Mouse (Mus musculus) intestine, embryonic 15.5 days (tissue): ENCODE measurements around the gene Fxyd6. TPM values are rescaled to one million over a fixed set of nuclear protein-coding genes. Genes with fewer than 3 reads are reported as not detected.
A peak's percentile ranks its signal among the peaks of the same experiment; 100 is the strongest.

Experiments used
- ATAC-seq: fragments of 200-750 bp; cut with Nextera tagmentation; 2 replicates; pipeline ENCODE4 v1.8.0; 2017; ENCODE audit warnings: moderate TSS enrichment, moderate library complexity
- H3K27ac ChIP-seq: fragments of 300-500 bp; sonication (generic); 2 replicates; pipeline ENCODE4 v1.5.1; 2015; ENCODE audit warnings: mild to moderate bottlenecking, inconsistent platforms
- H3K27me3 ChIP-seq: fragments of 300-500 bp; sonication (generic); replicated peaks from 2 replicates; pipeline ENCODE4 v1.6.1; 2015; ENCODE audit warnings: inconsistent platforms
- H3K36me3 ChIP-seq: fragments of 300-500 bp; sonication (generic); 2 replicates; pipeline ENCODE4 v1.6.1; 2015; ENCODE audit warnings: inconsistent platforms
- H3K4me1 ChIP-seq: fragments of 300-500 bp; sonication (generic); replicated peaks from 2 replicates; pipeline ENCODE4 v1.6.1; 2015; ENCODE audit warnings: inconsistent platforms
- H3K4me2 ChIP-seq: fragments of 300-500 bp; sonication (generic); replicated peaks from 2 replicates; pipeline ENCODE4 v1.6.1; 2015; ENCODE audit warnings: mild to moderate bottlenecking, inconsistent platforms
- H3K4me3 ChIP-seq: fragments of 300-500 bp; sonication (generic); replicated peaks from 2 replicates; pipeline ENCODE4 v1.5.1; 2015; ENCODE audit warnings: inconsistent platforms
- H3K9ac ChIP-seq: fragments of 300-500 bp; sonication (generic); 2 replicates; pipeline ENCODE4 v1.6.1; 2015; ENCODE audit warnings: inconsistent platforms
- H3K9me3 ChIP-seq: fragments of 300-500 bp; sonication (generic); 2 replicates; pipeline ENCODE4 v1.6.1; 2016; ENCODE audit warnings: inconsistent platforms
- WGBS: fragments of 180-500 bp; shearing (Covaris S2); methylation state at CpG from one replicate; pipeline ENCODE4 v1.1.7; 2015; 5-methylcytosine and 5-hydroxymethylcytosine counted together
- polyA plus RNA-seq: library from polyadenylated mRNA; unstranded; fragments of >200 nt; fragmentation: Nextera tagmentation; extraction: Ambion mirVana; gene quantifications from 2 replicates; pipeline ENCODE4 v1.2.1, GENCODE M21; 2015

The Fxyd6 gene
- polyA plus RNA-seq, 1 experiment from 2014 or later = 77.2 TPM

DNA sequence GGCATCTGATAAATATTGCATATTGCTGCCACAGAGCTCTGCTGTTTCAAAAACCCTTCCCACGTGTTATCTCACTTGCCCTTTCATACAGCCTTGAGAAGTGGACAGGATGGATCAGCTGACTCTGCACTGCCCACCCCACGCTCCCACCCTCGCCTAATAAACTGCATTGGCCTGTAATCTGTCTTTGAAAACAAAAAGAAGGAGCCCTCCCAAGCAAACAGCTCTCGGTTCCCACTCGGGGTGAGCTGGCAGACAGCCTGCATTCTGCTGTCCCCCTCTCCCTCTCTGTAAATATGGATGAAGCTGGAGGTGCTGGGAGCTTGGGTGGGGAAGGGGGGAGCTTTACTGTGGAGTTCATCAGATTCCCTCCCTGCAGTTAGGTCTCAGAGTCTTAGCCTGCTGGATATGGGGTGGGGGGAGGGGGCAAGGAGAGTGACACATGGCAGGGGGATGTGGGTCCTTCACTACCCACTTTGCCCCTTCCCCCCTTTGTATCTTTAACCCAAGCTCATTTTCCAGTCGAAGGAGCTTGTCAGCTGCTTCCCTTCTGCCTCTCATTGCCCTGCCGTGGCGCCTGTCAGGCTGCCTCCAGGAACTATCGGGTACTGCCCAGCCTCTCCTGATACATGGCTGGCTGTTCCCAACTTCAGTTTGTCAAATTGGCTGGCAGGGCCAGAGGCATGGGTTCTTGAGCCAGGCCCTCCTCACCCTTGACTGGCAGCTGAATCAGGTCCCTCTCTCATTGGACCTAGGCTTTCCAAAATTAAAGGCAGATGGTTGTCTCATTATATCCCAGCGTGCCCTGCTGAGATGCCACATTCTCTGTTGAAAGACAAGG, 10.6 kb downstream of the Fxyd6 start:
- Histone ChIP-seq H3K4me3 (no peak overlapping the region), H3K9ac (no peak overlapping the region), H3K36me3 (no peaks in the 10 kb centered on the region), H3K4me1 (no peaks in the 10 kb centered on the region), H3K27ac (no peak overlapping the region), H3K4me2 (no peak overlapping the region), H3K27me3 (no peaks in the 10 kb centered on the region), H3K9me3 (no peaks in the 10 kb centered on the region)
- no peak for ATAC-seq
- WGBS = 55% methylated on average over 10 of the region's 10 CpGs

DNA sequence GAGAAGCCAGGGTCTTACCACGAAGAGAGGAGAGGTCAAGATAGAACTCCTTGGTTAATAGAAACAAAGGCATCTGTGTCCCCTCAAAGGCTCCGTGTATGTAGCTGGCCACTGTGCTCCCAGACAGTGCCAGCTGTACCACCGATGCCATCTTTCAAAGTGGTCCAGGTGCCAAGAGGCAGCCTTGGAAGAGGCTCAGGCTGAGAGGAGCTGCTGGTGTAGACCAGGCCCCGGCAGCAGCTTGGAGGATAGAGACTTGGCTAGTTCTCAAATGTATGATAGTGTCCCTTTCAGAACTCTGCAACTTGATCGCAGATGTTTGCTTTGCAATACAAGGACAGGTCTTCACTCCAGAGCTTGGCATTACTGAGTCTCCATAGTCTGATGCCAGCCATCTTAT, 12.4 kb downstream of the Fxyd6 start:
- H3K4me2 ChIP-seq = no peak overlapping the region
- no peaks in the 10 kb centered on the region for H3K9me3 ChIP-seq
- H3K4me3 ChIP-seq = no peak overlapping the region
- no peaks in the 10 kb centered on the region for H3K36me3 ChIP-seq
- WGBS = 71% methylated on average over 5 of the region's 5 CpGs
- H3K27me3 ChIP-seq = no peaks in the 10 kb centered on the region
- no peaks in the 10 kb centered on the region for H3K4me1 ChIP-seq
- H3K9ac ChIP-seq = no peak overlapping the region
- no peak overlapping the region for H3K27ac ChIP-seq
- ATAC-seq = no peak

DNA sequence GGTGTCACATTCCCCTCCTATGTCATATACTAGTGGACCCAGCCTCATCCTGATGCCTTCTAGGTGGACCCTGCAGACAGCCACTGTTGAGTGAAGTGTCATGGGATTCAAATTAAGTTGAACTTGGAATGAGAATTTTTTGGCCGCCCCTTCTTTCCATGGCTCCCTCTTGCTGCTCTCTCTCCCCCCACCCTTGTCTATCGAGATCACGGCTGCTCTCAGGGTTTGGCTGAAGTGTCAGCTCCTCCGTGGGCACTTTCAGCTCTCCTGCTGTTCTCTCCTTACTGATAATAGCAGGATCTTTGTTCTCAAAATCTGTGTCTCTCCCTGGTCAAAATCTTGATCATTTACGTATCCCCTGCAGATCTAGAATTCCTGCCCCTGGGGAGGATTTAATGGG, 12.8 kb downstream of the Fxyd6 start:
- WGBS = 83% methylated on average over 5 of the region's 5 CpGs
- Histone ChIP-seq H3K27ac (no peak overlapping the region), H3K9me3 (no peaks in the 10 kb centered on the region), H3K4me1 (no peaks in the 10 kb centered on the region), H3K27me3 (no peaks in the 10 kb centered on the region), H3K4me2 (no peak overlapping the region), H3K36me3 (no peaks in the 10 kb centered on the region), H3K9ac (no peak overlapping the region), H3K4me3 (no peak overlapping the region)
- ATAC-seq = no peak

DNA sequence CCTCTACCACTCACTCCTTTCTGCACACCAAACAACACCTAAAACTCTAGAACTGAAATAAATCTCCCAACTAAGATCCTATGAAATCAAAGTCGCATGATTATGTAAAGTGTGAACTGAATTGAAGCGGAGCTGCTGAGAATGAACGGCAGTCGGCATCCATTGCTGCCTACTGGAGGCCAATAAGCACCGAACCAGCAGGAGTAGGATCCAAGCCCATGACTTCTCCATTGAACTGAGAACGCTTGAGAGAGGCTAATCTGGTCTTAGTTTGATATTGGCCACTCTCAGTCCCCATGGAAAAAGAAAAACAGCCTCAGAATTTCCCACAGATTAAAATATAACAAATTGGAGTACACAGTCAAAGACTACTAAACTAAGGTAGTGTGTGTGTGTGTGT, 13.9 kb downstream of the Fxyd6 start:
- no peak for ATAC-seq

DNA sequence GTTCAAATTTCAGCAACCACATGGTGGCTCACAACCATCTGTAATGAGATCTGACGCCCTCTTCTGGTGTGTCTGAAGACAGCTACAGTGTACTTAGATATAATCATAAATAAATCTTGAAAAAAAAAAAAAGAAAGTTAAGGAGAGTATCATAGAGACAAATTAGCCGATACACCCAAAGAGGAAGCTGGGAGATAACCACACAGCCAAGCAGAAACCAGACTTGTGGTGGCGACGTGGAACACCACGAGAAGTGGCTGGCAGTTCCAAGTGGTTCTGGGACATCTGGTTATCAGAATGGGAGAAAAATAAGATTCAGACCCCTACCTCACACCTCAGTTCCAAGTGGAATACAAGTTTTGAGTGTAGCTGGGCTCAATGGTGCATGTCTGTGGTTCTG, 16.7 kb downstream of the Fxyd6 start:
- no peak for ATAC-seq
- Histone ChIP-seq H3K27ac (no peak overlapping the region), H3K4me3 (no peak overlapping the region), H3K4me2 (no peak overlapping the region), H3K27me3 (no peaks in the 10 kb centered on the region), H3K36me3 (no peaks in the 10 kb centered on the region), H3K9ac (no peak overlapping the region), H3K9me3 (no peaks in the 10 kb centered on the region), H3K4me1 (no peaks in the 10 kb centered on the region)
- WGBS = 79% methylated on average over 5 of the region's 5 CpGs

More for the DNA sequence above, 13.9 kb downstream of the Fxyd6 start:
- no peaks in the 10 kb centered on the region for H3K4me1 ChIP-seq
- no peak overlapping the region for H3K4me2 ChIP-seq
- H3K27me3 ChIP-seq = no peaks in the 10 kb centered on the region
- no peaks in the 10 kb centered on the region for H3K36me3 ChIP-seq
- no peak overlapping the region for H3K4me3 ChIP-seq
- 93% methylated on average over 6 of the region's 6 CpGs for WGBS
- H3K27ac ChIP-seq = no peak overlapping the region
- no peaks in the 10 kb centered on the region for H3K9me3 ChIP-seq
- no peak overlapping the region for H3K9ac ChIP-seq

DNA sequence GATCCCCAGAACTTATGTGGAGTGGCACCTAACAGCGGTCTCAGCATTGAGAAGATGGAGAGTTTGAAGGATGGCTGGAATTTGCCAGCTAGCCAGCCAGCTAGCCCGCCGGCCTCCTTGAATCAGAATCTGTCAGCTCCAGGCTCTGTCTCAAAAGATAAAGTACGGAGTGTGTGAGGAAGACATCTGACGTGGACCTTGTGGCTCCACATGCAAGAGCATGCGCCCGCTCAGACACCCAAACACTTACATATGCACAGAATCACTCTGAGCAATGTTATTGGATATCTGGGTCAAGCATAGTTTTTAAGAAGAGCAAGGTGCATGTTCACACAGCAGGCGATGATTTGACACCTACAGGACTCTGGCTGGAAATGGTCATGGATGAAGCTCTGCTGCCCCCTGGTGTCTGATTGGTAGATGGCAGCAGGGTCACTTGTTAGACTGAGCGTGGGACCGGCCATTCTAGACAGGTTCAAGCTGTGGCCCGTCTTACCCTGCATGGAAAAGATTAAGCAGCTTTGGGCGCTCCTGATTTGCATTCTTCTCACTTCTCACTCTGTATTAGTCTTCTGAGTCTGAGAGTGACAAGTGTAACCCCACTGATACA, 18.5 kb downstream of the Fxyd6 start:
- Histone ChIP-seq H3K27me3 (no peaks in the 10 kb centered on the region), H3K4me3 (no peak overlapping the region), H3K9me3 (no peaks in the 10 kb centered on the region), H3K27ac (no peak overlapping the region), H3K36me3 (no peaks in the 10 kb centered on the region), H3K9ac (no peak overlapping the region), H3K4me2 (no peak overlapping the region), H3K4me1 (no peaks in the 10 kb centered on the region)
- WGBS = 40% methylated on average over 12 of the region's 12 CpGs
- ATAC-seq = peak; percentile 71; the same call in 1 of the 2 replicates

DNA sequence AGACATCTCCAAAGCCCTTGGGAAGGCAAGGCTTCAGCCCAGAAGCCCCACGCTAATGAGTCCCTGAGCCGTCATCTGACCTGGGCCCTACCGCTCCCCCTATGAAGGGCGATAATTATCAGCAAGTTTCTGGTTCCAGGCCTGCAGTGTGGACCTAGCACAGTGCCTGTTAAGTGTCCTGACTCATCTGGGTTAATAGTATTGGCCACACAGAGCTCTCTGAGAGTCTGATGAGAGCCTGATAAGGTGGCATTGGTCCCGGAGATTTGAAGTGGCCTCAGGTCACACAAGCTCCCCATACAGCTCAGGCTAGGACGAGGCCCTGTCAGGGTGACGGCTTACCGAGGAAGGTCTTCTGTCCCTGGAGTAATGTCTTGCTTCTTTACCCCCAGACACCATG, 19.6 kb downstream of the Fxyd6 start:
- Histone ChIP-seq H3K36me3 (no peaks in the 10 kb centered on the region), H3K4me3 (no peak overlapping the region), H3K27ac (no peak overlapping the region), H3K9me3 (no peaks in the 10 kb centered on the region), H3K4me1 (no peaks in the 10 kb centered on the region), H3K9ac (no peak overlapping the region), H3K4me2 (no peak overlapping the region), H3K27me3 (no peaks in the 10 kb centered on the region)
- 89% methylated on average over 8 of the region's 8 CpGs for WGBS
- ATAC-seq = no peak

DNA sequence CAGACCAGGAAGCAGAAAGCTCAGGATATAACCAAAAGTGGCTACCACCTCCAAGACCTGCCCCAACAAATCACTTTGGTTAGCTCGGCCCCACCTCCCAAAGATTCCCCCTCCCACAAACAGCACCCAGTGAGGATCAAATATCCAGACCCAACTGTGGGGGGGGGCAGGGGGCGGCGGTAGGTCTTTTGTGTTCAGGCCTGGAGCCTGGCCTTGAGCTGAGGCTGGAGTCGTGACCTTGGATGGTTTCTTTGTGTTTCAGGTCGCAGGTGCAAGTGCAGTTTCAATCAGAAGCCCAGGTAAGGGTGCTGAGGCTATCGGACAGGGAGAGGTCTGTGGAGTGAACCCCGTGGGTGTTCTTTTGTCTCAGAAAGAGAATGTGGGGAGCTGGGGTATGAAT, 21.3 kb downstream of the Fxyd6 start:
- WGBS = 58% methylated on average over 7 of the region's 7 CpGs
- H3K4me1 ChIP-seq = no peaks in the 10 kb centered on the region

DNA sequence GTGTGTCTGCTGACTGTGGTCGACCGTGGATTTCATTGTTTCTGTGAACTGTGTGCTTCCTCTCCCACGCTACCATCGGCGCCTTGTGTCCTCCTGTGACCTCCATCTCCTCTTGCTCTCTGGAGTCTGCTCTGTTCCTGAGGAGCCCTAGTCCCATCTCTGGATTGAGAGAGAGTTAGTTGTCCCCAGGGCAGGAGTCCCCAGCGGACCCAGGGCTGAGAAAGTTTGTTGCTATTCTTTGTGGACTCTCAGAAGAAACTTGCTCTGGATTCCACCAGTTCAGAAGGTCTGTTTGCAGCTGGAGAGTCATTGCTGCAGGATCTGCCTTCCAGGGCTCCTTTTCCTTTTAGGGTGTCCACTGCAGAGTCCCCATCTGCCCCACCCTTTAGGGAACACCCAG, 25.2 kb downstream of the Fxyd6 start:
- H3K9me3 ChIP-seq = no peaks in the 10 kb centered on the region

More for the DNA sequence above, 21.3 kb downstream of the Fxyd6 start:
- no peak overlapping the region for H3K4me3 ChIP-seq
- no peak overlapping the region for H3K27ac ChIP-seq
- ATAC-seq = no peak
- no peaks in the 10 kb centered on the region for H3K27me3 ChIP-seq
- no peak overlapping the region for H3K4me2 ChIP-seq
- no peak overlapping the region for H3K9ac ChIP-seq
- no peaks in the 10 kb centered on the region for H3K9me3 ChIP-seq
- H3K36me3 ChIP-seq = no peaks in the 10 kb centered on the region

DNA sequence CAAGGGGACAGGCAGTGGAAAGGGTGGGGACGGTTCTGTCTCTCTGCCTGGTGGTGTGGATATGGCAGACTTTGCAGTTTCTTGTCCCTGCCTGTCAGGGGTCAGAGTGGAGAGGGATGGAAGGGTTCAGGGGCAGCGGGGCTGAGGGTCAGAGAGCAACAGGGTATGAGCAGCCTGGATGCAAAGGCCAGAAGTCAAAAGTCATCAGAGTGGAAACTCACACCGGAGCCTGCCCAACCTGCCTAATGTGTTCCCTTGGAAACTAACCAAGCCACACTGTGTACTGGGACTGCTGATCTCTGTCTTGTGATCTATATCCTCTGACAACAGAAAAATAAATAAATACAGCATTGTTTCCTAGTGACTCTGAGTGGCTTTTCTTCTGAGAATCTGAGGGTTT, 25.8 kb downstream of the Fxyd6 start:
- Histone ChIP-seq H3K36me3 (no peaks in the 10 kb centered on the region), H3K27ac (no peak overlapping the region), H3K4me1 (no peaks in the 10 kb centered on the region), H3K9me3 (no peaks in the 10 kb centered on the region), H3K27me3 (no peaks in the 10 kb centered on the region), H3K4me3 (no peak overlapping the region), H3K9ac (no peak overlapping the region), H3K4me2 (no peak overlapping the region)
- WGBS = 57% methylated on average over 3 of the region's 3 CpGs
- no peak for ATAC-seq

More for the DNA sequence above, 25.2 kb downstream of the Fxyd6 start:
- H3K27ac ChIP-seq = no peak overlapping the region
- no peak overlapping the region for H3K4me3 ChIP-seq
- no peaks in the 10 kb centered on the region for H3K36me3 ChIP-seq
- no peak for ATAC-seq
- no peak overlapping the region for H3K9ac ChIP-seq
- H3K4me1 ChIP-seq = no peaks in the 10 kb centered on the region
- H3K27me3 ChIP-seq = no peaks in the 10 kb centered on the region
- H3K4me2 ChIP-seq = no peak overlapping the region
- 85% methylated on average over 6 of the region's 6 CpGs for WGBS

DNA sequence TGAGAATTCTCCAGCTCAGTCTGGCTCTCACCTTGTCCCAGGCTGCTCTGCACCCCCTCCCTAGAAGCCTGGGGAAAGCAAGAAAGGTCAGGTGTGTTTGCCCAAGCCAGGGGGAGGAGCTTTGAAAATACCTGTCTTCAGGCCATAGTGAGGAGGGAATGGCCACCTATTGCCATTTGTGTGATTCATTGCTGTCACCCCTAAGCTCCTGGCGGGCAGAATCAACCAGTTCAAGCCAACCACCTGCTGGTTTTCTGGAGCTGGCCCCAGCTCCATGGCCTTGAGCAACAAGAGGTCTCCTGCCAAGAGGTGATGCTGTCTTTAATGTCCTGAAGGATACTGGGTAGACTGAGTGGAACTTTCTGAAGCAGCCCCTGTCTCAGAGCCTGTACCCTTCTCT, 28.4 kb downstream of the Fxyd6 start:
- H3K9me3 ChIP-seq = no peaks in the 10 kb centered on the region

DNA sequence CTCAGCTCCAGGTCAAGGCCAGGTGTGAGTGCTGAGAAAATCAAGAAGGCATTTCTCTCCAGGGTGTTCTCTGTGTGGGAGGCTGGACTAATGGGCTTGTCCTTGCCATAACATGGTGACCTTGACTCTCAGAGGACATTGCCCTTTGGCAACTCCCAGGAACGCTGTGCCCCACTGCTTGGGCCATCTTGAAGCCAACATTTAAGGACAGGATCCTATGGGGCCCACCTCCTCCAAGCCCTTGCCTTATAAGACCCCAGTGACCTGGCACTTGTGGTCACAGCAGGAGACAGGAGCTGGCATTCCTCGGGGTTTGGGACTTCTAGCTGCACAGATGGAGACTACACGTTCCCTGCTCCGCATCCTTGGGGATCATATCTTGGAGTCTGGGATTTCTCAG, 29.4 kb downstream of the Fxyd6 start, which contains the start of gene Fxyd2:
Gene Fxyd2 (plus strand): TSS at position 236 of the 400 bp plus-strand sequence.
- H3K27me3 ChIP-seq = no peaks in the 10 kb centered on the region
- 77% methylated on average over 4 of the region's 4 CpGs for WGBS
- no peaks in the 10 kb centered on the region for H3K4me1 ChIP-seq
- no peak within 1 kb of the TSS for H3K4me2 ChIP-seq
- ATAC-seq = no peak
- no peak within 1 kb of the TSS for H3K27ac ChIP-seq
- no peak within 1 kb of the TSS for H3K4me3 ChIP-seq
- no peaks in the 10 kb centered on the region for H3K36me3 ChIP-seq
- no peaks in the 10 kb centered on the region for H3K9me3 ChIP-seq
- H3K9ac ChIP-seq = no peak within 1 kb of the TSS

More for the DNA sequence above, 28.4 kb downstream of the Fxyd6 start:
- Histone ChIP-seq H3K9ac (no peak overlapping the region), H3K4me1 (no peaks in the 10 kb centered on the region), H3K4me3 (no peak overlapping the region), H3K27ac (no peak overlapping the region), H3K27me3 (no peaks in the 10 kb centered on the region), H3K36me3 (no peaks in the 10 kb centered on the region), H3K4me2 (no peak overlapping the region)
- 0 out of 2 replicates have a peak, but pooled peaks have one; percentile 36 for ATAC-seq
- WGBS = 28% methylated on average over 1 of the region's 1 CpGs

DNA sequence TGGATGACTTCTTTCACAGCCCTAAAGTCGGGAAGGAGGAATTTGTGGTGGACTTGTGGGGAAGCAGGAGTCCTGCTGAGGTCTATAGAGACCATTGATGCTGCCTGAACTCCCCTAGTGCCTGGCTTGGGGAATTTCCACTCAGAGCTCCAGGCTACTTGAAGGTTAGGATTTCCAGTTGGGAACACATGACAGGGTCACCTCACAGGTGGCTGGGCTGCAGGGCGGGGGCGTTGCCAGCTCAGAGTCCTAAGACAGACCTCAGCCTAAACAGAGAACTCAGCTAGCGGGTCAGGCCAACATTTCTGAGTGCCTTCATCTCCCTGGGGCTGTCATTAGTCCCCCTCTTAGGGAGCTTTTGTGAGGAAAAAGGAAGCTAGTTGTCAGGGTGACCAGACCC, 31.9 kb downstream of the Fxyd6 start:
- 50% methylated on average over 4 of the region's 4 CpGs for WGBS
- no peak for ATAC-seq
- no peaks in the 10 kb centered on the region for H3K27me3 ChIP-seq

More for the DNA sequence above, 31.9 kb downstream of the Fxyd6 start:
- Histone ChIP-seq H3K9me3 (no peaks in the 10 kb centered on the region), H3K4me3 (no peak overlapping the region), H3K27ac (no peak overlapping the region), H3K9ac (no peak overlapping the region), H3K36me3 (no peaks in the 10 kb centered on the region), H3K4me2 (no peak overlapping the region), H3K4me1 (no peaks in the 10 kb centered on the region)
